ENCODE assay signal across 15 mouse cellular contexts in the genomic region with DNA sequence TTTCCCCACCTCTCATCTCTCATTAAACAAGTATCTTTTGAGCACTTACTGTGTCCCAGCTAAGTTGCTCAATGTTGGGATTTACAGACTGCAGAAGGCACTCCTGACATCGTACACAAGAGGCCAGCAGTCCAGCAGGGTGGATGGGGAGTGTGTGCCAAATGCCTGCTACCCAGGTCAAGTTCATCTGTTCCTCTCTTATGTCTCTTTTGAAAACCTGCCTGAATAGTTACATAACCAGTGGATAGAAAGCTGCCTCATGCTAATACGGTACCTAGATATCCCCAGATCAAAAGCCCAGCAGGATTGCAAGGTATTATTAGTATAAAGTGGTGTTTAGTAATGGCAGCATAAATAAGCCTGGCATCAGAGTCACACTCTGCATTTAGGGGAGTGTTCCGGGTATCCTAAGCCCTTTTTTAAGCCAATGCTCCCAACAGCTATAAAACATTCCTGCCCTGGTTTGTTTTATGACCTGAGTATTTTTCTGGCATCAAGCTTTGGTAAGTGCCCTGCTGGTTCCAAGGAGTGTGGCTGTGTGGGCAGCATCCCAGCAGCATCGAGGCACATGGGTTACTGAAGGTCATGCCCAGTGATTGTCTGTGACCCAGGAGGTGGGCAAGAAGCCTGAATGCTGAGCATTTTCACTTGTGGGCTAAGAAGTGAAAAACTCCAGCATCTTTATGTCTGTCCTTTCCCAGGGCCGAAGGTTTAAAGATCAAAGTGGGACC. TPM values are rescaled to one million over a fixed set of nuclear protein-coding genes. Genes with fewer than 3 reads are reported as not detected.
DNase-seq lines count a peak whose midpoint lies in the region; ATAC-seq lines count a peak whose summit lies in the region.
"Had no signal": no experiment of that assay in that cellular context is flagged by ENCODE, and none has a peak within 500 bp of the region (broad histone marks: within the 10 kb centered on the region; RNA-seq: fewer than 3 reads in every experiment).

No protein-coding gene starts in this region.

- H3K27ac ChIP-seq in heart, embryonic 10.5 days, result no peak overlapping the region
- H3K27ac ChIP-seq: stomach, embryonic 15.5 days had no signal

- ATAC-seq in megakaryocyte, adult 5-6 weeks (ENCODE audit: poor library complexity, severe bottlenecking), result no peak
- ATAC-seq: forebrain, postnatal 0 days had no signal

- DNase-seq in heart, adult 9 months (ENCODE audit: low spot score in 2 of 2), result peak; percentile 34 to 49
- DNase-seq in heart, embryonic 10.5 days (ENCODE audit: low spot score), result no peak
- DNase-seq in urinary bladder, adult 2 months (ENCODE audit: low spot score), result peak; percentile 7
- no peak for DNase-seq in urinary bladder, adult 18-20 months (ENCODE audit: low spot score in 2 of 2)
- peak; percentile 70 to 79 for DNase-seq in cerebellum, postnatal 10 days
- no peak for DNase-seq in layer of hippocampus, adult 11-12 months (ENCODE audit: low spot score)
- no peak for DNase-seq in layer of hippocampus, postnatal 10 days (ENCODE audit: low spot score in 2 of 2)
- DNase-seq: forebrain, postnatal 0 days; heart, postnatal 36 days; layer of hippocampus, adult 9-11 months; left cerebral cortex, postnatal 4 days; right cerebral cortex, postnatal 4 days; thymus, postnatal 4 days had no signal

- no peak overlapping the region for H3K4me3 ChIP-seq in heart, embryonic 10.5 days
- H3K4me3 ChIP-seq: stomach, embryonic 15.5 days had no signal

- H3K9me3 ChIP-seq in heart, embryonic 10.5 days, result no peaks in the 10 kb centered on the region
- H3K9me3 ChIP-seq: stomach, embryonic 15.5 days had no signal

- no peaks in the 10 kb centered on the region for H3K36me3 ChIP-seq in heart, embryonic 10.5 days
- H3K36me3 ChIP-seq: stomach, embryonic 15.5 days had no signal

- peaks cover 11% of the 10 kb centered on the region for H3K4me1 ChIP-seq in heart, embryonic 10.5 days
- H3K4me1 ChIP-seq: stomach, embryonic 15.5 days had no signal

- 83% methylated on average over 5 of the region's 5 CpGs for WGBS in heart, embryonic 10.5 days

- H3K27me3 ChIP-seq in heart, embryonic 10.5 days (ENCODE audit: insufficient read depth, poor library complexity, severe bottlenecking), result no peaks in the 10 kb centered on the region
- H3K27me3 ChIP-seq: stomach, embryonic 15.5 days had no signal

RNA-seq across cellular contexts. Expression of a gene that starts 59.1 kb away (rescaled TPM):
- polyA plus RNA-seq in heart, embryonic 10.5 days (2016; fragmentation: Nextera tagmentation; extraction: Ambion mirVana), result 12.9 and 16.2 TPM in 2 replicates
- polyA plus RNA-seq in urinary bladder, adult 2 months (2012; rRNA removed), result 15.7 and 16.7 TPM in 2 replicates
- 1.4 TPM in 1 of 2 replicates, not detected in the other for total RNA-seq in megakaryocyte, adult 5-6 weeks (2015)
- total RNA-seq in megakaryocyte, adult 5-6 weeks (2017), result 0.18 and 1.5 TPM in 2 replicates
- total RNA-seq in layer of hippocampus, postnatal 10 days (2021), result 10 to 100 TPM; 41.6 to 42.9 TPM

Comparison
In these comparisons a context has a peak if more than half of its experiments do, and no peak if none do; other contexts are left out.
1. DNase-seq: peak in heart, adult 9 months (2 of 2), urinary bladder, adult 2 months (single experiment) and cerebellum, postnatal 10 days (2 of 2); none in heart, embryonic 10.5 days (single experiment), urinary bladder, adult 18-20 months (0 of 2), layer of hippocampus, adult 11-12 months (single experiment) and layer of hippocampus, postnatal 10 days (0 of 2).
2. RNA of a gene that starts 59.1 kb away (total RNA-seq): 41.6 to 42.9 TPM in layer of hippocampus, postnatal 10 days; 0.18 to 1.5 TPM in megakaryocyte, adult 5-6 weeks; every median in the first group is over 10 times any median in the second.